Mouse (Mus musculus): ENCODE measurements around the gene Rassf4. TPM values are rescaled to one million over a fixed set of nuclear protein-coding genes. Genes with fewer than 3 reads are reported as not detected.

Rassf4 gene
- polyA plus RNA-seq, 1 experiment = 2.0 TPM

GRCm38 (mm10) chr6:116704320-116704719 lies 30.6 kb upstream of the Rassf4 start:
- no peak for TF ChIP-seq CTCF (IDR thresholded peaks at IDR 0.05; ENCODE audit: borderline replicate concordance, insufficient read depth, low read length)
- no peak for TF ChIP-seq POLR2A (IDR thresholded peaks at IDR 0.05; ENCODE audit: low read depth, low read length)
- H3K4me3 ChIP-seq (ENCODE audit: insufficient read depth, low read length) = no peak overlapping the region
- H3K4me1 ChIP-seq (ENCODE audit: control insufficient read depth, insufficient read depth, low read length) = no peaks in the 10 kb centered on the region
- no peak overlapping the region for H3K27ac ChIP-seq (ENCODE audit: insufficient read depth, low read length)

DNA sequence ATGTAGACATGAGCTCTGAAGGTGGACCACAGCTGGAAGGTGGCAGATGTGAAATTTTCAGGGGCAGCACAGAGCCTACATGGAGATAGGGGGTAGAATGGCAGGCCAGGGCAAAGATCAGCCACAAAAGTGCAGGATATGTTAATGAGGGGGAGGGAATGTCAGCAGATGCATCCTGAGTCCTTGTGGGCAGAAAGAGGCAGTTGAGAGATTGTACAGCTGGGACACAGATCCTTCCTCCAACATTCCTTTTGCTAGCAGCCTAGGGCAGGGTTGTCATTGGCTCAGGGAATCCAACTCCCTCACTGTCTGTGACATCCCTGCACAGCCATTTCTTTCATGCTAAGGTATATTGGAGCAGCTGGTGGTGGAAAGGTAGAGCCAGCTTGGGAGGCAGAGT lies 27.1 kb upstream of the Rassf4 start:
- H3K4me3 ChIP-seq (ENCODE audit: insufficient read depth, low read length) = no peak overlapping the region
- H3K4me1 ChIP-seq (ENCODE audit: control insufficient read depth, insufficient read depth, low read length) = no peaks in the 10 kb centered on the region
- H3K27ac ChIP-seq (ENCODE audit: insufficient read depth, low read length) = no peak overlapping the region
- no peak for TF ChIP-seq CTCF (IDR thresholded peaks at IDR 0.05; ENCODE audit: borderline replicate concordance, insufficient read depth, low read length)
- no peak for TF ChIP-seq POLR2A (IDR thresholded peaks at IDR 0.05; ENCODE audit: low read depth, low read length)

- TF ChIP-seq CTCF (IDR thresholded peaks at IDR 0.05; ENCODE audit: borderline replicate concordance, insufficient read depth, low read length) = no peak
- TF ChIP-seq POLR2A (IDR thresholded peaks at IDR 0.05; ENCODE audit: low read depth, low read length) = no peak
- Histone ChIP-seq H3K4me3 (ENCODE audit: insufficient read depth, low read length) (no peak overlapping the region), H3K4me1 (ENCODE audit: control insufficient read depth, insufficient read depth, low read length) (no peaks in the 10 kb centered on the region), H3K27ac (ENCODE audit: insufficient read depth, low read length) (no peak overlapping the region)
These were observed 24.2 kb upstream of the Rassf4 start for GRCm38 (mm10) chr6:116697896-116698425.

- Histone ChIP-seq H3K27ac (ENCODE audit: insufficient read depth, low read length) (no peak overlapping the region), H3K4me1 (ENCODE audit: control insufficient read depth, insufficient read depth, low read length) (no peaks in the 10 kb centered on the region), H3K4me3 (ENCODE audit: insufficient read depth, low read length) (no peak overlapping the region)
- TF ChIP-seq POLR2A (IDR thresholded peaks at IDR 0.05; ENCODE audit: low read depth, low read length) = no peak
- peak; percentile 34; the same call in 1 of the 2 replicates for TF ChIP-seq CTCF (IDR thresholded peaks at IDR 0.05; ENCODE audit: borderline replicate concordance, insufficient read depth, low read length)
These were observed 23.7 kb upstream of the Rassf4 start for GRCm38 (mm10) chr6:116697413-116697812.

DNA sequence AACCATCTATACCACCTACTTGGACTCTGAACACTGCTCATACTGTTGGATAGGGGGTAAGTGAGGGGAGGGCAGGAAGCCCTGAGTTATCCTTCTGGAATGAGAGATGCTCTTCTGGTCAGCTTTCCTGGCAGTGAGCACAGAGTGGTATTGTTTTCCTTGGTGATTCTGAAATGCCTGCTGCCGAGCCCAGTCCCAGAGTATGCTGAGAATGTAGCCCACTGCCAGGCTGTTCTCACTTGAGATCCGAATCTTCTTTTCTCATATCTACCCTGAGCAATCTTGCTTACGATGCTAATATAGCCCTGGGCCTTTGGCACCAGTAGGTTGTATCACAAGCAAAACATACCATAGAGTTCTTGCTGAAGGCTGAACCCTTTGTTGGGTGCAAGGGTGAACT lies 20.6 kb upstream of the Rassf4 start:
- TF ChIP-seq CTCF (IDR thresholded peaks at IDR 0.05; ENCODE audit: borderline replicate concordance, insufficient read depth, low read length) = no peak
- no peak for TF ChIP-seq POLR2A (IDR thresholded peaks at IDR 0.05; ENCODE audit: low read depth, low read length)
- H3K27ac ChIP-seq (ENCODE audit: insufficient read depth, low read length) = no peak overlapping the region
- no peaks in the 10 kb centered on the region for H3K4me1 ChIP-seq (ENCODE audit: control insufficient read depth, insufficient read depth, low read length)
- H3K4me3 ChIP-seq (ENCODE audit: insufficient read depth, low read length) = no peak overlapping the region

DNA sequence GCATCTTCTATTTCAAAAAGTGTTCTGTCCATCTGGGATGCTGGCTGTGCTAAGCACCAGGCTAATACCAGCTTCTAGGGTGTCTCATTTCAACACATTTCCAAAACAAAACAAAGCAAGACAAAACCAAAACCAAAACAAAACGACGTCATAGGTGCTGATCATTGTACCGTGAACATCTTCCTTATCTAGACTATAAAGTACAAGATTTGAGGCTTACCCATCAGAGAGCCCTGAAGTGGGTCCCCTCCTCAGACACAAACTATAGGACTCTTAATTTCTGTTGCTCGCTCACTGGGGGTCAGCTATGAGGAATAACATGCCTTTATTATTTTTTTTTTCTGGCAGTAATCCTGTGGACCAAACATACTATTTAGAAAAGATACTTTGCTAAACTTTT lies 19.9 kb upstream of the Rassf4 start:
- H3K4me3 ChIP-seq (ENCODE audit: insufficient read depth, low read length) = no peak overlapping the region
- no peak overlapping the region for H3K27ac ChIP-seq (ENCODE audit: insufficient read depth, low read length)
- no peaks in the 10 kb centered on the region for H3K4me1 ChIP-seq (ENCODE audit: control insufficient read depth, insufficient read depth, low read length)
- no peak for TF ChIP-seq POLR2A (IDR thresholded peaks at IDR 0.05; ENCODE audit: low read depth, low read length)
- TF ChIP-seq CTCF (IDR thresholded peaks at IDR 0.05; ENCODE audit: borderline replicate concordance, insufficient read depth, low read length) = no peak

GRCm38 (mm10) chr6:116682317-116682716 lies 8.6 kb upstream of the Rassf4 start:
- H3K27ac ChIP-seq (ENCODE audit: insufficient read depth, low read length) = no peak overlapping the region
- no peaks in the 10 kb centered on the region for H3K4me1 ChIP-seq (ENCODE audit: control insufficient read depth, insufficient read depth, low read length)
- no peak overlapping the region for H3K4me3 ChIP-seq (ENCODE audit: insufficient read depth, low read length)
- TF ChIP-seq CTCF (IDR thresholded peaks at IDR 0.05; ENCODE audit: borderline replicate concordance, insufficient read depth, low read length) (no peak), POLR2A (IDR thresholded peaks at IDR 0.05; ENCODE audit: low read depth, low read length) (no peak)

DNA sequence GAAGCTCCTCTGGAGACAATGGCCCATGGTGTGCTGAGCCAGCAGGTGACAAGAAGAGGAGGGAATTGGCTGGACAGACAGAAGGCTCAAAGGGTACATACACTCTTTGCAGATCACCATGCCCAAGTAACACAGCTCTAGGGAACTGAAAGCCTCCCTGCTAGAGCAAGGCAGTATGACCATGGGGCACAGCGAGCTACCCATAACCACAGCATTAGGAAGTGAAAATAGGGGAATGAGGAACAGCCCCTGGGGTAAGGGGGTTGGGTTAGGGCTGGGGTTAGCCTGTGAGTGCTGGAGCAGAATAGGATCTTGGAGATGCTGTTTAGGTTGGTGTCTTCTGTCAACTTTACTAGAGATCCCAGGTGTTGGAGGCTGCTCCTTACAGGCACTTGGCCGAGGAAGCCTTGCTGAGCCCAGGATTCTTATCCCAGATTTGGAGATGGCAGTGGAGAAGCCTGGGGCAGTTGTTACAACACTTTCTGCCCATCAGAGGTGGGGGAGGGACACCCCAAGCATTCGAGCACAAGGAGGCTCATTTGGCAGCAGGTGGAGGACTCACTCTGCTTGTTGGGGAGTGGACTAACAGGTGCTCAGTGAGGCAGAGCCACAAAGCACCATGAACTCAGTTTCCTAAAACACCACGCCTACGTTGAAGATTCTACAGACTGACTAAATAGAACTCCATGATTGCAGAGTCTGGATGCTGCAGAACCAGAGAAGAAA lies 6.0 kb upstream of the Rassf4 start:
- H3K4me3 ChIP-seq (ENCODE audit: insufficient read depth, low read length) = no peak overlapping the region
- no peaks in the 10 kb centered on the region for H3K4me1 ChIP-seq (ENCODE audit: control insufficient read depth, insufficient read depth, low read length)
- no peak overlapping the region for H3K27ac ChIP-seq (ENCODE audit: insufficient read depth, low read length)
- TF ChIP-seq CTCF (IDR thresholded peaks at IDR 0.05; ENCODE audit: borderline replicate concordance, insufficient read depth, low read length) = no peak
- no peak for TF ChIP-seq POLR2A (IDR thresholded peaks at IDR 0.05; ENCODE audit: low read depth, low read length)

DNA sequence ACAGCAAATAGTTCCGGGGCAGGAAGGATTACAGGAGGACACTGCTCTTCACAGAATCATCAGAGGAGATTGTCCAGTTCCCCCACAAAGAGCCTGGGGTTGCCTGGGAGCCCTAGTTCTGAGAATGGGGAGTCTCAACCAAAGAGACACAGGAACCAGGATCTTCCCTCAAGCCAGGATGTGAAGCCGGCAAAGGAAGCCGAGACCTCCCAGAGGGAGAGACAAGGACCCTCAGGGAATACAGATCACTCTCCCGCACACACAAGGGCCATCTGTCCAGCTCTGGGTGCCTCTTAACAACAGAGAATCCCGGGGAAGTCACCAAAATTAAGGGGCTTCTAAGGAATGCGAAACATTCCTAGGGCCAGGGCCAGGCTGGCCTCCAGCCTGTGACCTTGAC lies 3.6 kb upstream of the Rassf4 start:
- H3K27ac ChIP-seq (ENCODE audit: insufficient read depth, low read length) = no peak overlapping the region
- TF ChIP-seq CTCF (IDR thresholded peaks at IDR 0.05; ENCODE audit: borderline replicate concordance, insufficient read depth, low read length) (no peak), POLR2A (IDR thresholded peaks at IDR 0.05; ENCODE audit: low read depth, low read length) (no peak)
- no peak overlapping the region for H3K4me3 ChIP-seq (ENCODE audit: insufficient read depth, low read length)
- no peaks in the 10 kb centered on the region for H3K4me1 ChIP-seq (ENCODE audit: control insufficient read depth, insufficient read depth, low read length)

DNA sequence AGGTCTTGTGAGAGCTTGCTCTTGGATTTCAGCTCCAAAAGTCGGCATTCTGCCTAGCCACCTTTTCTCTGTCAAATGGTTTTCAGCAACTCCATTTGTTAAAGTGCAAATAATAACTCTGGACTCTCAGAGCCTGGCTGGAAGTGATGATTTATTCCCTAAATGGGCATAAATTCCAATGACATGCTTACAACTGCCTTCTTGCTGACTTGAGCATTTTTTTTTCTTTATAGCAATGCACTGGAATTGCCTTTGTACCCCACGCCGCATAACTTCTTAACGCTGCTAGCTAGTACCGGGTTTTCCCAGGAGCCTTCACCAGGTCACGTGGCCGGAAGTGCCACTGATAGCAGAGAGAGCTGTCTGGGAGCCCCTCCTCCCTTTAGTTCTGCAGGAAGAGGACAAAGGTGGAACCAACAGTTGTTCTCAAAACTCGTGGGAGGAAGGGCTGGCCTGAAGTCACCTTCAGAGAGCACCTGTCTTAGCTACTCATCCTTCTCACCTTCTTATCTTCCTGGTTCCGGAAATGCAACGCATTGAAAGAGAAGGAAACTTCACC lies 2.7 kb upstream of the Rassf4 start:
- no peak overlapping the region for H3K27ac ChIP-seq (ENCODE audit: insufficient read depth, low read length)
- TF ChIP-seq POLR2A (IDR thresholded peaks at IDR 0.05; ENCODE audit: low read depth, low read length) = no peak
- TF ChIP-seq CTCF (IDR thresholded peaks at IDR 0.05; ENCODE audit: borderline replicate concordance, insufficient read depth, low read length) = no peak
- H3K4me3 ChIP-seq (ENCODE audit: insufficient read depth, low read length) = no peak overlapping the region
- H3K4me1 ChIP-seq (ENCODE audit: control insufficient read depth, insufficient read depth, low read length) = no peaks in the 10 kb centered on the region

Data from embryonic fibroblast, embryonic 13.5 days (primary cell).